Mouse (Mus musculus) kidney, adult 18-20 months (tissue): ENCODE measurements at regions not wholly inside any gene's neighbourhood (a gene's known extent, or its start where the extent isn't known, plus 50 kb on each side); places are given as distances from the start of the nearest gene placed in this dataset.

Experiments
- DNase-seq: peaks from one replicate; pipeline ENCODE4 v3.0.0; 2021

DNA sequence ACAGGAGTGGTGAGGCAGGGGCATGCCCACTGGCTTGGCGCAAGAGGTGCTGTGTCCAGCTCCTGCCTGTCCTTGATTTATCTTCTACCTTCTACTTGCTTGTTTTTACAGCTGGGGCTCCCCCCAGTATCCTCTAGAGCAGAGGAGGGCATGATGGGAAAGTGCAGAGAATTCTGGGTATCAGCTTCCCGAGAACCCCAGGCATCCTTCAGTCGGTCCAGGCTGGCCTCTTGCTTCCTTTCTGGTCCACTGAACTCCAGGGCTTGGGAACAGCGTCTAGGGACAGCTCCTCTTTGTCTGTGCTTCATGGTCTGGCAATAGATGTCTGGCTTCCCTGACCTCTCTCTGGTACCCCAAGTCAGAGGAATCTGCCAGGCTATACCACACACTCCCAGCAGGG, 247.9 kb downstream of the Tle3 start:
- DNase-seq: no peak

DNA sequence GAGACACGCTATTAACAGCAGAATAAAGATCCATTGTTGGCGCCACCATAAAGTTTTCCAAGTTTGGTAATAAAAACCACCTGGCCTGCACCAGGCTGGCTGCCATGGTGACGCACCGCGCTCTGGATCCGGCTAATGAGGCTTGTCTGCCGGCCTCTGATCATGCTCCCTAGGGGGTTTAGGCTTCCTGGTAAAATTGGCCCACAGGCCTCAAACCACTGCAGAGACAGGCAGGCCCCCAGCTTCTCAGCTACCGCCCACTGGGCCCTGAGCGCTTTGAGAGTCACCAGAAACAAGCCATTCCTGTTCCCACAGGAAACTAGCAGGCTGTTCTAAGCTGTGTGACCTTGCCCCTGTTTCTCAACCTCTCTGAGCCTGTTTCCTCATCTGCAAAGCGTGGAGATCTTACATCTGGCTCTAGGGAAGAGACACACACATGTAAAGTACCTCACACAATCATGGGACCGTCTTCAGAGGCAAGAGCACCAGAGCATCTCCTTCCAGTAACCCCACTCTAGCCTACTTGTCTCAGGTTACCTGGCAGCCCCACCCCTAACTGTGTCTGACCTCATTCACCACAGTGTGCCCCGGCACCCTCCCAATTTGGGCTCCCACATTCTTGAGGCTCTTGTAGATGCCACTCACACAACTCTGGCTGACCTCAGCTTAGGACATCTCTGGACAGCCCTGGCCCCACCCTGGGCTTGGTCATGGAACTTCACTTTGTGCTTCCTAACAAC, 246.5 kb downstream of the Tle3 start:
- DNase-seq: peak; percentile 15

DNA sequence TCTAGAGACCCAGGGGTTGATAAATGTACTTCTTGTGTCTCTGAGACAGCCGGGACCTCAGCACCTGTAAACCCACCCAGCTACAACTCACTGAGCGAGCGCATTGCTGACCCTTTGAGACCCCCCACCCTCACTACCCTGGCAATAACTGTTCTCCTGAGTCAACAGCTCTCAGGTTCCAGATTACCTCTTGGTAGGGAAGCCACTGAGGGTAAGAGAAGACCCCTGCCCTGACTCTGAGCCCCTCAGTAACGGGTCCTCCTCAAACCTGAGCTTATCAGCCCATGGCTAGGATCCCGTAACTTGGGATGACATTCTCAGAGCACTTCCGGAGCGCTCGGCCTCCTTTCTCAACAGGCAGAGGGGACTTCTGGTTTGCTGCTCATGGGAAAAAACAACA, 245.8 kb downstream of the Tle3 start:
- no peak for DNase-seq

DNA sequence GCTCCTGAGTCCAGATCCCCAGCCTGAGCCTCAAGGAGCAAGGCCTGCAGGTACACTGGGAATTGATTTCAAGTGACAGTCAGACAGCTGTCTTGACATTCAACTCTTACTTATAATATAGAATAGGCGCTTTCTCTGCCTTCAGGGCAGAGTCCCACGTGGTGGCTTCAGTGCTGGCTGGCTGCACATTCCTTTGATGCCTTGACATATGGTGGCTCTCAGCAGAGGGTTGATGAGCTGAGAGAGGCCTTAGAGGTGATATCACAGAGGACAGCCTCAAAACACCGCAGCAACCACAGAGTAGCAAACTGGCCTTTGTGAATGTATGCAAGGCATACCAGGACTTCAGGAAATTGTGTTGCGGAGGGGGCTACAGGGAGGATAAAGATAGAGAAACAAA, 243.4 kb downstream of the Tle3 start:
- DNase-seq: no peak

DNA sequence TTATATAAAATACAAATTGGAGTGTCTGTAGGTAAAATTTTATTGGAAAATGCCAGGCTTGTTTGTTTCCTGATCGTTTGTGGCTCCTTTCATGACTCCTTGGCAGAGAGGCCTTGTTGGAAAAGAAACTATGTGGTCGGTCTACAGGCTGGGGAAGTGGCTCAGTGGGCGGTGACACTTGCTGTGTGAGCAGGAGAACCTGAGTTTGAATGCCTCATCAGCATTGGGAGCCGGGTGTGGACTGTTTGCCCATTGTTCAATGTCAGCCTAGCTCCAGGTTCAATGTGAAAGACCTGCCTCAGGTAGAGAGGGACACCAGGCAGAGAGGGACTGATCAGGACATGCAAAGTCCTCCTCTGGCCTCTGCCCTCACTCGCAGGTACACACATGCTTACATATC, 235.4 kb downstream of the Tle3 start:
- DNase-seq: no peak

DNA sequence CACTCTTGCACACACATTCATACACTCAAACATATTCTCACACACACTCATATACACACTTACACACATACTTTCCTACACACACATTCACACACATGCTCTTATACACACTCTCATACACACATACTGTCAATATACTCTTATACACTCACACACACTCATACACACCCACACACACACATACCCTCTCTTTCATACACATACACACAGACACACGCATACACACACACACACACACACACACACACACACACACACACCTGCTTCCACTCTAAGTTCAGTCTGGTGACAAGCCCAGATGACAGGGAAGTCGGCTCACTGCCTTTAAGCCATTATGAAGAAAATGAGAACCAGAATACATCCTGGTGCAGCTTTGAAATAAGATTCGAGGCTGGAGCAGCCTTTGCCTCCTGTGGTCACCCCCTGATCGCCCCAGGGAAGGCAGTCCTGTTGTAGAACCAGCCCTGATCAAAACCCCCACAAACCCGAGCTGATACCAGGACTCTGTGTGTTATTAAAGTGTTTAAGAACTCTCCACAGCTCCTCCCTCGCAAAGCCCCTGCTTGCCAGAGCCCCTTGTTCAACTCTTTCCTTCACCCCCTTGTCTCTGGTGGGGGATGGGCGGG, 230.3 kb downstream of the Tle3 start:
- DNase-seq: no peak

DNA sequence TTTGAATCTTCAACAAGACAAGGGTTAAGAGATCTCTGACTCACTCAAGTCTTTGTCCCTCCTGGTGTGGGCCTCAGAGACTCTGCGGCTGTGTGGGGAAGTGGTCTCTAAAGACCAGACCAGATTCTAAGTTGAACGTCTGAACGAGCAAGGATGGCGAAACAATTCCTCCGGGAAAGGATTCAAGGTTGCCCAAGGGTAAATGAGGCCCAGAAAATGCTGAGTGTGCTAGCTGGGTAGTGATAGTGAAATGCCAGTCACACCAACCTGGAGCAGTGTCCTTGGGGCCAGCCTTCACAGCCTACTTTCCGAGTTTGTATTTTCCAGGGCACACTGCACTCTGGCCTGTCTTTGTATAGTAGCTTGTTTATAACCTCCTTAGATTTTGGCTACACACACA, 229.7 kb downstream of the Tle3 start:
- DNase-seq: no peak

DNA sequence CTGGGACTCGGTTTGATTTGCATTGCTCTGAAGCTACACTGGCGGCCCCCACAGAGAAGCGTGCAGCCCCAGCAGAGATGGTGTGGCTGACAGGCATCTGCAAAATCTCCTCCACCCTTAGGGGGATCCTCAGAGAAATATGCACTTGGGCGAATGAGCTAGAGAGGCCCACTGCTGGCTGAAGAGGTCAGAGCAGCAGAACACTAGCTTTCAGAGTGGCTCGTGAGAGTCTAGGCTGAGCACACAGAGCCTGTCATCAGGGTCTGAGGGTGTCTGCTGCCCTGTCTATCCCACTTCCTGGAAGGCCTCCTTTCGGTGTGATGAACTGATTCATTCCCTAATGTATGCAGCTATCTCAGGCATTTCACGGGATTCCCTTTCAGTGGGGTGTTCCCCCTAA, 225.1 kb downstream of the Tle3 start:
- DNase-seq: no peak

DNA sequence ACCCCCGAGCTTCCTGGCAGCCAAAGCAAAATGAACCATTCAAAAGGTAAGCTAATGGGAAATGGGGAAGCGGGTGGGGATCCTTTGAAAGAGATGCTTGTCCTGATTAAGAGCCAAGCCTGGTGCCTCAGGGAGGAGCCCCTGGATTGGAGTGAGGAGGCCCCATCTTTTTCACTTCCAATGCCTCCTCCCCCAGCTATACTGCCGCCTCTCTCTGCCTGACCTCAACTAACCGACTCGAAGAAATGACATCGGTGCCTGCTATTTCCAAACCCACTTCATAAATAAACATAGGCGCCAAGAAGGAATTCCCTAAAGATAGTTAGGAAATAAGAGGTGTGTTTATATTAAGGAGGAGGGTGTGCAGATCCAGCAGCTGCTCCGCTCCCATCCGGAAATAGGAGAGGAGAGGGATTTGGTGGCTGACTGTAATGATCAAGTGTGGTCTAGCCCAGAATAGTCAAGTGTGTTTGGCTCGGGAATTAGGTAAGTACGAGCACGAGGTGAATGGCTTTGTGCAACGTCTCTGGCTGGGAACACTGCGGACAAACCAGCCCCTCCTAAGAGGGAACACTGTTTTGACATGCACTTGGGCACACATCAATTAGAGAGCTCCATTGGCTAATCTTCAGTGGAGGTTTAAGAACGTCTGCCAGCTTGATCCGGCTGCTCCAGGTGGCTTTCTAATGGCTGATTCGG, 224.4 kb downstream of the Tle3 start:
- DNase-seq: no peak

DNA sequence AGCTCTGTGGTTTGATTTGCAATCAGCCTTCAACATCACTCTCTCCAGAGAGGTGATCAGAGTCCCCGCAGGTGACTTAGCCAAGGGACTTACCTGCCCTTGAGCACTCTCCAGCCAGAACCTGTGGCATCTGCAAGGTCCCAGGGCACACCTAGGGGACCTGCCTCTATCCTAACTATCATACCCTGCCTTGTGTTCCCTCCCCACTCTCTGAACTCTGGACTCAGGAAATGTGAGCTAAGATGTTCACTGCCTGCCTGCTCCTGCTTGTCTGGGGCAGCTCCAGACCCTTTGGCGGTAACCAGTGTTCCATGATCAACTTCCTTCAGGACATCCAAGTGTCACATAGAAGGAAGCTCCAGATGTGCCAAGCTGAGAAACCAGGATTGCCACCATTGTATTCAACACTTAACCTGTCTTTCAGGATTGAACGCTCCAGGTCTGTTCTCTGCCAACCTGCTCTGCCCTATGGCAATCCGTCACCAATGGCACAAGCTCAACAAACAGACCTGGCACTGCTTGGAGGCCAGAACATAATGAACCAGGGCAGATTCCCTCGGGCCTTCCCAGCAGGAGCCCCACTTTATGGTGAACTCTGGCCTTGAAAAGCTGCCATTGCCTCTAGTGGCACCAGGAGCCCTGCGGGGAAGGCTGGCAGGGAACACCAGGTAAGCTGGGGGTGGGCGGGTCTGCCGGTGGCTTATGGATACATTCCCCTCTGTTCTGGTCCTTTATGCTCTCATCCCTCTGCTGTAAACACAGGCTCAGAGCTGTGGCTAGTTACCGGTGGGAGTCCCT, 223.2 kb downstream of the Tle3 start:
- peak; percentile 20 for DNase-seq

DNA sequence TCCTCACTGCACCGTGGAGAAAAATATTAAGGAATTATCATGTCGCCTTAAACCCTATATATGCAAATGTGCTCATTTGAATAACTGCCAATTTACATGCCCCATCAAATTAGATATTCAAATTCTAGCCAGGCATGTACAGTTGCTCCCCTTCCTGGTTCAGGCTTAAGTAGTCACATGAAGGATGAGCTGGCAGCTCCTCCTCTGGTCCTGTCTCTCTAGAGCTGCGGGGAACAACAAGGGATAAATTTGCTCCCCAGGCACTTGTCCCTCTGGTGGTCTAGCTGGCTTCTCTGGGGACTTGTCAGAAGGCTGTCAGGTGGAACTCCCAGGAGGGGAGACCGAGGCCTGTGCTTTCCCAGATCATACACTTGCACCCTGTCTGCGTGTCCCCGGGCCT, 221.8 kb downstream of the Tle3 start:
- no peak for DNase-seq

DNA sequence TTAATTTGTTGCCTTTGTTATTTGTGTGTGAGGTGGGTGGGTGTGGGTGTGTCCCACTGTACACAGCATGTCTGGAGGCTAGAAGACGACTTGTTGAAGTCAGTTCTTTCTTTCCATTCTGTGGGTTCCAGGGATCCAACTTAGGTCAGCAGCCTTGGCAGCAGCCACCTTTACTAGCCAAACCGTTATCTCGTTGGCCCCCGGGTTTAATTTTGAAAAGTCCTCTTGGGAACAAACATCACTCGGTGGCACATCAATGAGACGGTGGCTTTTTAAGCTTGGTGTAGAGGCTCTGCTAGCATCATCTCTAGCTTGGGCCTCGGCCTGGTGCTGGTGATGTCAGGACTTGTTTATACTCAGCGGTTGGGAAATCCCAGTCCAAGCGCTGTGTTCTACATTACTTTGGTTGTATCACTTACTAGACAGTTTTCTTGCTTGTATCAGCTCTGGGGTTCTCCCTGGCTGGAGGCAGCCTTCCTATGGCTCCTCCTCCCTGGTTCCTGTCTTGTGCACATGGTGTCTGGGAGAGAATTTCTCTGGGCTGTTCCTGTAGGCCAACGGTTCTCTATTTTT, 217.6 kb downstream of the Tle3 start:
- no peak for DNase-seq

DNA sequence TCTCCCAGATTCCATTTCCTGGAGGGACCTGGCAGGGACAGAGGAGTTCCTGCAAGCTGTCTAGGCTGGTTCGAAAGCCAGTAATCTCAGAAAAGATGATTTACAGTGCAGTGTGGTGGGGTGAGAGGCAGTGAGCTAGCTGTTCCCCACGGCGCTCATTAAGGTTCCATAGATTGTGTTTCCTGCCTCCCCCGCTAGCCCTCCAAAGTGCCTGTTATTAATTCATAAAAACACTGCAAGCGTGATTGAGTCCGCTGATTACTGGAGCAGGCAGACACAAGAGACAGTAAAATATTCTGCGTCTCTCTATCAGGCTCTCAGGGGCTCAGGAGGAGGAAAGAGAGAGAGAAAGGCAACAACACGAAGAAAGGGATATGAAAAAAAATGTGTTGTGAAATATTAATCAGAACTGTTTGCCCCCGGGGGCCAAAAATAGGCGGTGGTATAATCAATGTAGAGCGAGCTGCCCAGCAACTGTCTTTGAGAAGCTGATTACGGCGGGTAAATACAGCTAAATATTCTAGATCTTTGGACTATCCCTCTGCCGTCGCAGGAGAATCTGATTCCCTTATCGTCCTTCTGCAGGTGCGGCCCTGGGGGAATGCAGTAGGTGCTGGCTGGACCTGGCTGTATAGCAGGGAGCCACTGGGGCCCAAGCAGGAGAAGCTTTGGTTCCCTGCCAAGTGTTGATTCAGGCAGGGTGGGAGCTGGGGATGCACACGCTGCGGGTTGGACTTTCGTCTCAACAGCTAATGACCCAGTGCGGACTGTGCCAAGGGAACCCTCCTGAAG, 211.3 kb downstream of the Tle3 start:
- no peak for DNase-seq

DNA sequence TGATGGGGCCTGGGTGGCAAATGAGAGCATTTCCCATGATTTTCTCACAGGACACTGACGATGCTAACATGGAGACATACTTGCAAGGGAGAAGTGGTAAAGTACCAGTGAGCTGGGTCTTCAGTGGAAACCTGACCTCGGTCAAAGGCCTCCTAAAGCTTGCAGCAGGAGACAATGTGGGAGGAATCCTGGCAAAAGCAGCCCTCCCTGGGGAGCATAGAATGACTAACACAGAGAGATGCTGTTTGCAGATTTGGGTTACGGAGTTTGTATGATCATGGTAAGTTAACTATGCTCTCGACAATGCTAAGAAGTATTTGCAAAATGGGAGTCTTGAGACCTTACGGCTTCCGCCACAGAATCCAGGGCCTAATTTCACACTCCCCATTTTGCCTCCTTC, 208.9 kb downstream of the Tle3 start:
- DNase-seq: no peak

DNA sequence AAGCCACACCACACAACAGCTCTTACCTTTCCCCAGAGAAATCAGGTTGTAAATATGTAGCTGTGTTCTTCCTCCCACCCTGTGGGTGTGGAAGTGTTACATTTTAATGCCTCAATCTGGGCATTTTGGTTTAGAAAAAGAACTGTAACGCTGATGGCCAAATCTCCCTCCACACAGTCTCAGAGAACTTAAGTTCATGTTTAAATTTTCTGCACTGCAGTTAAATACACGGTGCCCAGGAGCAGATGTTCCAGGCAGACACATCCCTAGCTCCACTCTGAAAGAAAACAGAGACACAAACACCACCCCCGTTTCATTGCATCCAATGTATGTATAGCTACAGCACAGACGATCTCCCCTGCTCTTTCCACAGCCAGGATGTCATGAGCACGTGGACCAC, 206.1 kb downstream of the Tle3 start:
- no peak for DNase-seq

DNA sequence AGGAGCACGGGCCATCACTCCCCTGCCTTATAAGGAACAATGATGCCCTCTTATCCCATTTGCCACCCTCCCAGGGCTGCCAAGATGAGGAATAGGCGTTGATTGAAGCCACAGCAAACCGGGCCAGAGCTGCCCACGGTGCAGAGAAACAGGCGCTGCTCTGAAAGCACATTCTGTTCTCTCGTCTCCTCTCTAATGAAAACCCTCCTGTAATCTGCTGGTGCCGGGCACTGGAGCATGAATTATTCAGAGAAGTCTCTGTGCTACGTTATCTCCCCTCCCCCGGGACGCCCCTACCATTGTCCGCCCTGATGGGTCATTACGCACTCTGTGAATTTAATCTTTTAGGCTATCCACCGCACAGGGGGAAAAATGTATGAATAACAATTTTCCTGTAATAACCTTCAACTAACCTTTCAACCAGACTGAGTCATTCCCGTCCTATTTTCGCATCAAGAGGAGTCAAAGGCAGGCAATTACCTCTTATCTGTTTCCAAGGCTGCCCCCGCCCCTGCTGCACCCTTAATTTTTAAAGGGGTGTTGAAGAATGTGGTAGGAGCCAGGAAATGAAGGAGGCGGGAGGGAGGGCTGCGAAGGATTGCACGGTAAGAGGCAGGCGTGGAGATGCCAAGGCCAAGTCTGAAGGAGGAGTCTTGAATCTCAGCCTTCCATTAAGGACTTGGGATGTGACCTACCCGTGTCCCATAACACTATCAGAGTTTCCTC, 201.6 kb downstream of the Tle3 start:
- DNase-seq: no peak

DNA sequence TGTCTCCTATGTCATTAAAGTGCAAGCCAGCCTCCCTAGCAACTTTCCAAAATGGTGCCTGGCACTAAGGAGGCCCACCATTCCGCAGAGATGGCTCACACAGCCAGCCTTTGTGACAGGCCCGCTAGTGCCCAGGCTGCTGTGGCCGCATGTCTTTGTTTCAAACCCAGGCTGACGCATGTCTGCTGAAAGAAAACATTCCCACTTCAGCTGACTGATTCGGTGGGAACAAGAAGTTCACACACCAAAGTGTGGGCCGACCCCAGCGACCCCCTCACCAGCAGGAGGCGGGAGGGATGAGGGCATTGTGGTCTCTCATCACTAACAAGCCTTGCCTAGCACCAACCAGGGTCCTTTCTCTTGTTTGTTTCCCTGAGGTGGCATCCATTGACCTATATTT, 190.9 kb downstream of the Tle3 start:
- no peak for DNase-seq

DNA sequence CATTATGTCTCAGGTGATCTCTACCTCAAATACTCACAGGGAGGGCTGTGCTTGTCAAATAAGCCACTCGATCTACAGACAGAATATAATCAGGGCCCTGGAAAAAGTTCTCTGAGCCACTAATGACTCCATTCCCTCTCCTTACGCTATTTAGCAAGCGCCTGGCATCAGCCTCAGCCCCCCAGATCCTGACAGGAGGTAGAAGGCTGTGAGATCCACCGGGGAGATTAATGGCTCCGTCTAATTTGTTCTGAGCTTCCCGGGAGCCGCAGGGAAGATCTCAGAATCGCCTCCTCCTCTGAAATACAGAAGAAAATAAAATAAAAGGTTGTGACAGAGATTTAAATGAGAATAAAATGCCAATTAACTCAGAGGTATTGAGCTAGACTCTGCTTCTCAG, 189.4 kb downstream of the Tle3 start:
- no peak for DNase-seq

DNA sequence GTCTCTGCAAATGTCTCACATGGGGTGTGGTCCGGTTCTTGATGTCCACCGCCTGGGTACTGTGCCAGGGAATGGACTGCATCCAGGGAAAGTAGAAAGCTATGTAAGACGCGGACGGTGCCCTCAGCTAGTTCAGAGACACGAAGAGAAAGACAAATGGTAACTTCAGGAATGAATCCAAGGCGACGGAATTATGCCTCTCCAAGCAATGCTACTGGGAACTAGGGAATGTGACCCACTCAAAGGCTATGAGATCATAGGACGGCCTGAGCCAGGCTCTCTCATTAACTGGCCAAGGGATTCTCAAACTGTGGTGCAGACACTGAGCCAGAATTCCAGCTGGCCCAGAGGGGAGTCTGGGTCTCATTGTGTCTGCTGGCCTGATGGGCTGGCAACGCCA, 186.5 kb downstream of the Tle3 start:
- no peak for DNase-seq

DNA sequence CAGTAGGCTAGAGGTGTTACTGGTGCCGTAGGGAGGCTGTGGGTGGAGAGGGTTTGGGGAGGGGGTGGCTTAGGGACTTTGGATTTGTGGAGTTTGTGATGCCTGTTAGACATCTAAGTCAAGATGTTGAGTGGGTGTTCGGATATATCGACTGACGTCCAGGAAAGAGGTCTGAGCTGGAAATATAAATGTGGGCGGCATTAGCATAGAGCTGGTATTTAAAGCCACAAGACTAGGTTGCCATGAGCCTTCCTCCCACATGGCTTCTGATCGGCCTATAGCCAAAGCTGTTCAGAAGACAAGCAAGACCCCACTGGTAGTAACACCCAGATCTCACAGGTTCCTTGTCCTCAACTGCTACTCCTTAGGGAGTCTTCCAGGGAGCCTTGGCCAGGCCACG, 184.9 kb downstream of the Tle3 start:
- no peak for DNase-seq

DNA sequence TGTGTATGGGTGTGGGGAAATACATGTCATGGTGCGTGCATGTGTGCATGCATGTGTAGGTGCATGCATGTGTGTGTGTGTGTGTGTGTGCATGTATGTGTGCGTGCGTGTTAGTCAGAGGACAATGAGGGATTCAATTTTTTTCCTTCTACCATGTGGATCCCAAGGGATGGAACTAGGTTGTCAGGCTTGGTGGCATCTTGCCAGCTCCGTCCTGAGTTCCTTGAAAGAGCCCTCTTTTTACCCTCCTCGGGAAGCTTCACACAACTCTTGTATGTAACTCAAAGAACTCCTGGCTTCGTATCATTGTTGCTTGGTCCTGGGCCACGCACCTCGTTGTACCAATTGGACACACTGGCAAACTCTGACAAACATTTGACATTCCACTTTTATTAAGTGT, 183.0 kb downstream of the Tle3 start:
- DNase-seq: no peak

DNA sequence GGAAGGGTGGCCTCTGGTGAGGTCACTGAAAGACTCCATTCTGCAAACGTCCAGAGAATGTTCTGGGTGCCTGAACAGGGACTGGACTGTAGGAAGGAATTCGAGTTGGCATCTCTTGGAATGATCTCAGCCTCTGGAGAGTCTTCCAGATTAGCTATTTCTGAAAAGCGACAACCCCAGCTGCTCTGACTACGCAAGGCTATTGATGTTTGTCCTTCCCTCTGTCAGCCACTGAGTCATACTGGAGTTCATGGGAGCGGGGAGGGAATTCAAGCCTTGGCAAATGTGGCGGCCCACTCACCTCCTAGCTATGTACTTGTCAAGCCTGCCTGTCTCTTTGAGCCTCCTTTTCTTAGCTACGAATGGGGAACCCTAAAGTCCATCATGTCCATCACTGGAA, 182.4 kb downstream of the Tle3 start:
- DNase-seq: no peak
